Mouse (Mus musculus) gastrocnemius, adult 2 months (tissue): ENCODE data around the gene P3h1. TPM values are rescaled to one million over a fixed set of nuclear protein-coding genes. Genes with fewer than 3 reads are reported as not detected.
A peak's percentile ranks its signal among the peaks of the same experiment; 100 is the strongest.

Source experiments
- DNase-seq: peaks from one replicate; pipeline ENCODE4 v3.0.0; 2022
- H3K27ac ChIP-seq: fragments of 200-600 bp; 2 replicates; pipeline ENCODE4 v1.8.1; 2022; ENCODE audit warnings: mild to moderate bottlenecking
- H3K4me3 ChIP-seq: fragments of 200-600 bp; 2 replicates; pipeline ENCODE4 v1.8.1; 2022; ENCODE audit warnings: mild to moderate bottlenecking, moderate library complexity
- CTCF ChIP-seq: fragments of 200-600 bp; IDR thresholded peaks from 2 replicates; pipeline ENCODE4 v1.8.1; 2022; ENCODE audit warnings: antibody characterized with exemption, mild to moderate bottlenecking, moderate library complexity
- intact Hi-C: fragments of 180-260 bp; cut with DNase I; formaldehyde crosslinking; loops from one replicate; pipeline ENCODE4 v1.15.1; 2025
- total RNA-seq, 2 experiments: library from RNA; stranded (reverse); gene quantifications; 2 replicates each; pipeline ENCODE4 v1.2.3; 2021

Gene P3h1
- total RNA-seq, 2 experiments from 2014 or later: 9.6 to 12.7 TPM

GRCm38 (mm10) chr4:119292771-119293573, 60.3 kb downstream of the P3h1 start:
- DNase-seq: peak; percentile 67
- intact Hi-C loops: loop anchor here (5.0 kb wide), 1 partner anchor 46 kb away; no protein-coding TSS in a partner anchor
- Histone ChIP-seq H3K27ac (peak overlapping the region; percentile 97), H3K4me3 (peak overlapping the region; percentile 96)
- no peak for TF ChIP-seq CTCF

GRCm38 (mm10) chr4:119293574-119294258, 61.0 kb downstream of the P3h1 start:
- intact Hi-C loops: loop anchor here (2.0 to 5.0 kb wide), 2 partner anchors 27 to 46 kb away; partner anchors contain the start of gene Ppih

GRCm38 (mm10) chr4:119294415-119295133, 61.9 kb downstream of the P3h1 start, which contains the start of gene Ybx1:
Gene Ybx1 (minus strand): TSS chr4:119294604.
- no peak for TF ChIP-seq CTCF
- peak within 1 kb of the TSS; percentile 97 for H3K27ac ChIP-seq
- intact Hi-C loops: loop anchor here (2.0 to 5.0 kb wide), 2 partner anchors 26 to 47 kb away; partner anchors contain the start of gene Ppih
- DNase-seq: peak; percentile 100
- peak within 1 kb of the TSS; percentile 96 for H3K4me3 ChIP-seq

More at GRCm38 (mm10) chr4:119293574-119294258, 61.0 kb downstream of the P3h1 start:
- peak overlapping the region; percentile 96 for H3K4me3 ChIP-seq
- peak; percentile 28 for DNase-seq
- peak overlapping the region; percentile 97 for H3K27ac ChIP-seq
- no peak for TF ChIP-seq CTCF

GRCm38 (mm10) chr4:119295134-119295453, 62.4 kb downstream of the P3h1 start:
- Histone ChIP-seq H3K4me3 (peak overlapping the region; percentile 96), H3K27ac (peak overlapping the region; percentile 97)
- DNase-seq: no peak
- intact Hi-C loops: loop anchor here (2.0 kb wide), 1 partner anchor 26 kb away; the partner anchor contains the start of gene Ppih
- TF ChIP-seq CTCF: no peak

- intact Hi-C loops: no loop called here
- Histone ChIP-seq H3K27ac (no peak overlapping the region), H3K4me3 (no peak overlapping the region)
- DNase-seq: no peak
- no peak for TF ChIP-seq CTCF
Measured at GRCm38 (mm10) chr4:119297361-119297760, 64.6 kb downstream of the P3h1 start.

Other genes starting within 250 kb of the P3h1 start
- 1 to 10 TPM; 5.1 to 6.3 TPM for gene Slc2a1, start 124.2 kb upstream of the P3h1 start, total RNA-seq
- gene Zfp691, start 58.7 kb upstream of the P3h1 start, total RNA-seq: 10 to 100 TPM; 16.8 to 26.4 TPM
- gene Ermap, start 42.9 kb upstream of the P3h1 start, total RNA-seq: not detected
- 10 to 100 TPM in 1 of 2 experiments, 1 to 10 TPM in 1; 9.7 to 11.9 TPM for gene Svbp, start 37.6 kb upstream of the P3h1 start, total RNA-seq
- not detected for gene Tmem269, start 14.7 kb upstream of the P3h1 start, total RNA-seq
- gene AU022252, start 203 bp upstream of the P3h1 start, total RNA-seq: 10 to 100 TPM; 27.8 to 29.7 TPM
- 1 to 10 TPM in 1 of 2 experiments, under 1 TPM in 1; 0.86 to 1.1 TPM for gene Cldn19, start 22.5 kb downstream of the P3h1 start, total RNA-seq
- 100 to 1,000 TPM; 664 to 696 TPM for gene Ybx1, start 61.7 kb downstream of the P3h1 start, total RNA-seq
- gene Ppih, start 87.6 kb downstream of the P3h1 start, total RNA-seq: 1 to 10 TPM; 8.1 to 9.6 TPM
- gene Ccdc30, start 182.6 kb downstream of the P3h1 start, total RNA-seq: not detected
- 1 to 10 TPM; 4.0 to 5.0 TPM for gene Ppcs, start 189.5 kb downstream of the P3h1 start, total RNA-seq
- gene Zmynd12, start 189.9 kb downstream of the P3h1 start, total RNA-seq: not detected